Mouse (Mus musculus): ENCODE measurements around the gene Fam19a2.

GRCm38 (mm10) chr10:123456800-123457199 is 193.0 kb downstream of the Fam19a2 start:
- TF ChIP-seq ZC3H11A (IDR thresholded peaks at IDR 0.05; ENCODE audit: borderline replicate concordance, low read depth, low read length) (no peak), HCFC1 (IDR thresholded peaks at IDR 0.05; ENCODE audit: borderline replicate concordance, insufficient read depth, low read length) (no peak), ZNF384 (IDR thresholded peaks at IDR 0.05; ENCODE audit: low read depth, low read length) (no peak), CHD2 (IDR thresholded peaks at IDR 0.05; ENCODE audit: low read depth, low read length) (no peak)

All from ES-E14 (cell line).